Mouse (Mus musculus) neural tube, embryonic 11.5 days (tissue): ENCODE results near the gene Scn1b. TPM values are rescaled to one million over a fixed set of nuclear protein-coding genes. Genes with fewer than 3 reads are reported as not detected.
A peak's percentile ranks its signal among the peaks of the same experiment; 100 is the strongest.

Experiments
- ATAC-seq: fragments of 200-750 bp; cut with Nextera tagmentation; 2 replicates; pipeline ENCODE4 v1.8.0; 2017; ENCODE audit warnings: moderate number of reproducible peaks, mild to moderate bottlenecking, moderate TSS enrichment, moderate library complexity; ENCODE audit not compliant: insufficient read depth, low FRiP score, low TSS enrichment
- DNase-seq: peaks from one replicate; pipeline ENCODE4 v3.0.0-alpha.2; 2015; ENCODE audit warnings: low spot score
- H3K27ac ChIP-seq: fragments of 300-500 bp; sonication (generic); 2 replicates; pipeline ENCODE4 v1.5.1; 2014; ENCODE audit warnings: low read depth, mild to moderate bottlenecking, low read length
- H3K27me3 ChIP-seq: fragments of 300-500 bp; sonication (generic); 2 replicates; pipeline ENCODE4 v1.6.1; 2014; ENCODE audit warnings: mild to moderate bottlenecking, low read length, mixed read lengths; ENCODE audit not compliant: control insufficient read depth, insufficient read depth
- H3K36me3 ChIP-seq: fragments of 300-500 bp; sonication (generic); 2 replicates; pipeline ENCODE4 v1.6.1; 2014; ENCODE audit warnings: mild to moderate bottlenecking, low read length, moderate library complexity, mixed read lengths; ENCODE audit not compliant: control insufficient read depth, insufficient read depth
- H3K4me1 ChIP-seq: fragments of 300-500 bp; sonication (generic); 2 replicates; pipeline ENCODE4 v1.6.1; 2014; ENCODE audit warnings: low read length, mixed read lengths; ENCODE audit not compliant: control insufficient read depth, insufficient read depth
- H3K4me2 ChIP-seq: fragments of 300-500 bp; sonication (generic); 2 replicates; pipeline ENCODE4 v1.6.1; 2014; ENCODE audit warnings: low read depth, mild to moderate bottlenecking, moderate library complexity
- H3K4me3 ChIP-seq: fragments of 300-500 bp; sonication (generic); 2 replicates; pipeline ENCODE4 v1.5.1; 2014; ENCODE audit warnings: low read depth, low read length
- H3K9ac ChIP-seq: fragments of 300-500 bp; sonication (generic); 2 replicates; pipeline ENCODE4 v1.6.1; 2014; ENCODE audit warnings: mild to moderate bottlenecking, low read length
- H3K9me3 ChIP-seq: fragments of 300-500 bp; sonication (generic); 2 replicates; pipeline ENCODE4 v1.6.1; 2016; ENCODE audit warnings: low read length; ENCODE audit not compliant: control insufficient read depth
- WGBS: fragments of 180-500 bp; shearing (Covaris S2); extraction: QIAGEN DNeasy Blood & Tissue Kit; methylation state at CpG from one replicate; pipeline ENCODE4 v1.1.7; 2014; 5-methylcytosine and 5-hydroxymethylcytosine counted together
- polyA plus RNA-seq: library from polyadenylated mRNA; unstranded; fragments of >200 nt; fragmentation: Nextera tagmentation; extraction: Ambion mirVana; gene quantifications from 2 replicates; pipeline ENCODE4 v1.2.1, GENCODE M21; 2014

Gene Scn1b
- polyA plus RNA-seq, 1 experiment from 2014 or later, result 0.94 TPM

DNA sequence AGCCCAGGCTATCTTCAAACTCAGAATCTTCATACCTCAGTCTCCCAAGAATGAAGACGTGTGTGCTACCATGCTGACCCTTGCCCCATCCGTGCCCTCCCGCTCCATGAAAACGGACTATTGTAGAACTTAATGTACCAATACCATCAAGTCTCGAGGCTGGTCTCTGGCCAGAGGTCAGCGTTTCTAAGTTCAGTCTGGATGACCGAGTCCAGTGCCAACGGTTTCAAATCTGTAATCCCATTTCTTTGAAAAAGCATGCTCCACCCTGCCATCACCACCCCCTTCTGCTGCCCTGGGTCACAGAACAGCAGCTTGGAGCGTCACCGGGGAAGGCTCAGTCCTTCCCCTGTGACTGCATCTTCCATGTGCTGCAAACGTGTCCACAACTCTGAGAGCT is 19.0 kb downstream of the Scn1b start:
- H3K9me3 ChIP-seq, result no peaks in the 10 kb centered on the region
- no peaks in the 10 kb centered on the region for H3K36me3 ChIP-seq
- no peaks in the 10 kb centered on the region for H3K27me3 ChIP-seq
- no peak overlapping the region for H3K4me2 ChIP-seq
- ATAC-seq (no peak), DNase-seq (no peak)
- WGBS, result 87% methylated on average over 11 of the region's 11 CpGs
- no peak overlapping the region for H3K27ac ChIP-seq
- no peaks in the 10 kb centered on the region for H3K4me1 ChIP-seq
- H3K9ac ChIP-seq, result no peak overlapping the region
- no peak overlapping the region for H3K4me3 ChIP-seq

DNA sequence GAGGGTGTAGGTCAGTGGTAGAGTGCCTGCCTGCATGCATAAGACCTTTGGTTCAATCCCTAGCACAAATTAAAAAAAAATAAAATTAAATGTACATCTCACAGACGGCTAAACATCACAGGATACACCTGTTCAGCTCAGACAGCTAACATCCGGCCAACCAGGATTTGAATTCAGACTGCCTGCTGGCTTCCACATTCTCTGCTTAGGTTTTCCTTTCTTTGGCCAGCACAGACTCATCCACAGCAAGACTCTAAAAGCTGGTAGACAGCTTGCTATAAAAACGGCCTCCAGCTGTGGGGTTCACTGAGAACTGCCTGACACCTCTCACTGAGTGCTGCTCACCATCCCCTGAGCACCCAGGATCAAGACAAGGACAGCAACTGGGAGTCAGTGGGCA is 20.6 kb downstream of the Scn1b start:
- Histone ChIP-seq H3K9ac (no peak overlapping the region), H3K4me3 (no peak overlapping the region), H3K27me3 (no peaks in the 10 kb centered on the region), H3K4me2 (no peak overlapping the region), H3K9me3 (no peaks in the 10 kb centered on the region), H3K27ac (no peak overlapping the region), H3K4me1 (no peaks in the 10 kb centered on the region), H3K36me3 (no peaks in the 10 kb centered on the region)
- DNase-seq (no peak), ATAC-seq (no peak)
- WGBS, result 52% methylated on average over 3 of the region's 3 CpGs

DNA sequence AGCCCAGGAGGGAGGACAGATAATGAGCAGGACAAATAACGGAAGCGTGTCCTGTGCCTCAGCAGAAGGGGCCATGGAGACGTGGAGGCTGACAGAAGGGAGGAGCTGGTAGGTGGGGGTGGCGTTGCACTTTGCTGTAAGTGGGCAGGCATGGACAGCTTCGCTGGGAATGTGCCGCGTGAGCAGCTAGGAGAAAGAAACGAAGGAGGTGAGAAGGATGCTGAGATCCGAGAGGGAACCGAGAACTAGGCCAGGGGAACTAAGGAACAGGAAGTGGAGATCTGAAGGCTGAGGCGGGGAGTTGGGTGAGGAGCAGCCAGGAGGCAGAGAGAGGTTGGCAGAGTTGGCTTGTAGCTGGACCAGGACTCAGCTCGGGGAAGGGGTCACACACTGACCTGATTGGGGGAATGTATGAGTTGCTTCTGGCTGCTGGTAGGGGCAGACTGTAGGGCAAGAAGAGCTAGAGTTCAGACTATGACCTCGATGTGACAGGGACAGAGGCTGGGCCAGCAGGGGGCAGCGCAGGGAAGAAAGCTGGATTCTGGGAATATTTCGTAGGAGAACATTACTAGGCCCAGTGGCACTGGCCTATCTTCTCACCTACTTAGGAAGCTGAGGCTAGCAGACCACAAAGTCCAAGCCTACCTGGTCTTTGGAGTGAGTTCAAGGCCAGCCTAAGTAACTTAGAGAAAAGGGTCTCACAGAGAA is 21.6 kb downstream of the Scn1b start:
- peak; percentile 65 for DNase-seq
- no peaks in the 10 kb centered on the region for H3K4me1 ChIP-seq
- no peak for ATAC-seq

DNA sequence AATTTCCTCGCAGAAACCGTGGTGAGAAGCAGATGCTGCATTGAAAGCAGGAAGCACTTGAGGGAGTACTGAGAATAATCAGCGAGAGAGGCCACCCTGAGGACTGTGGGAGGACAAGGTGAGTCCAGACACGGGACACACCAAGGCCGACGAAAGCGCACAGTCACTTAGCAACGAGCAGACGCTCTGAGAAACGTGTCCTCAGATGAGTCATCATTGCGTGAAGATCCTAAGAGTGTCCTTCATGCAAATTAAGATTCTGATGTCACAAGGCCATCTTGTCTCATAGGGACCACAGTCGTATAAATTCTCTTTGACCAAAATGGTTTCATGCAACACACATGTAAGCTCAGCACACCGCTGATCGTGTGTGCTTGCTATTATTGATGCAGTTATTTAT is 26.0 kb downstream of the Scn1b start:
- ATAC-seq, result no peak

More for the DNA sequence above, 21.6 kb downstream of the Scn1b start:
- Histone ChIP-seq H3K36me3 (no peaks in the 10 kb centered on the region), H3K4me3 (no peak overlapping the region), H3K27ac (no peak overlapping the region), H3K9me3 (no peaks in the 10 kb centered on the region), H3K9ac (no peak overlapping the region), H3K27me3 (no peaks in the 10 kb centered on the region), H3K4me2 (no peak overlapping the region)
- WGBS, result 64% methylated on average over 15 of the region's 15 CpGs

DNA sequence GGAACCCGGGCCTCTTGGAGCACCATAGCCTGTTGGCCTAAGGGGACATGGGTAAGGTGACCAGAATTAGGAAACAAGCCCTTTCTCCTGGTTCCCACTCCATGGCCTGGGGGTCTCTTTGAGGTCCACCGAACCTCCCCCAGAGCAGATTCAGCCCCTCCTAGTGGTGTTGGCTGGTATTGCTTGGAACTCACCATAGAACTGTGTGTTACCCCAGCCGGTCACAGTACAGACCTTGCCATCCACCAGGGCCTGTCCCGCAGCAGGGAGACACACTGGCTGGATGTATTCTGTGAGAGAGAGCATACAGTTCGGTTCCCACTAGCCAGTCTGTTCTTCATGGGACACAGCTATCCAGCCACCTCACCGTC is 27.2 kb downstream of the Scn1b start:
- Histone ChIP-seq H3K4me1 (no peaks in the 10 kb centered on the region), H3K36me3 (no peaks in the 10 kb centered on the region), H3K4me2 (no peak overlapping the region), H3K27me3 (no peaks in the 10 kb centered on the region), H3K4me3 (no peak overlapping the region), H3K9ac (no peak overlapping the region), H3K9me3 (no peaks in the 10 kb centered on the region), H3K27ac (no peak overlapping the region)
- ATAC-seq (no peak), DNase-seq (no peak)
- WGBS, result 85% methylated on average over 6 of the region's 6 CpGs

More for the DNA sequence above, 26.0 kb downstream of the Scn1b start:
- no peak for DNase-seq
- Histone ChIP-seq H3K4me2 (no peak overlapping the region), H3K9ac (no peak overlapping the region), H3K4me3 (no peak overlapping the region), H3K9me3 (no peaks in the 10 kb centered on the region), H3K27ac (no peak overlapping the region), H3K4me1 (no peaks in the 10 kb centered on the region), H3K27me3 (no peaks in the 10 kb centered on the region), H3K36me3 (no peaks in the 10 kb centered on the region)
- 86% methylated on average over 14 of the region's 14 CpGs for WGBS

DNA sequence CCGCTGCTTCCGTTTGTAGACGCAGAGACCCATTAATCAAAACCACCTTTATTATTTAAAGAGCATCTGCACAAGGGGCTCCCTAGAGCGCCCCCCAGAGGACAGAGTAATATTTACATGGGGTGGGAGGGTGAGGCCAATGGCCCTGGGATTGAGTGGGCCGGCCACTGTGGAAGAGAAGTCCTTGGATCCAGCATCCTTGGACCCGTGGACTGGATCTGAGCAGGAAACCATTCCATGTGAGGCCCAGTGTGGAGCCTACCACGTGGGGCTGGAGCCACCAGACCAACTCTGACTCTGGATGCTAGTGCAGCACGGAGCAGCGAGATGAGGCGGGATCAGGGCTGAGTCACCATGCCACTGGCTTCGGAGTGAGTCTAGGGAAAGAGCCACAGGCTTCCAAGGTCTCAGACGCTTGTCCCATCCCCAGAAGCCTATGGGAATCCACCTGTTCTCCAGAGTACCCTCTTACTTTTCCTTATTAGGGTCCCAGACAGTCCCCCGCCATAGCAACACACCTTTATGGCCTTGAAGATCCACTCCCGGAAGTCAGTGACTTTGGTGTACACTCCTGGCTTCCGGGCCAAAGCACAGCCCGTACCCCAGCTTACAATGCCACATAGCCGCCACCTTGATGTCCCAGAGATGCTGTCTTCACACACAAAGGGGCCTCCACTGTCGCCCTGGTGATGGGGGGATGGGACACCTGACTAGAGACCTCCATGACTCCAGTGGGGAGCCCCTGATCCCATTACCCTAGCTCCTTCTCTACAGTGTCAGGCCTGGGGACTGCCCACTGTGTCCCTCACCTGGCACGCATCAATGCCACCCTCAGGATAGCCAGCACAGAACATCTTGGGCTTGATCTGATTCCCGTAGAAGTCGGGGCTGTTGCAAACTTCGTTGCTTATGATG is 27.8 kb downstream of the Scn1b start:
- Histone ChIP-seq H3K4me1 (no peaks in the 10 kb centered on the region), H3K9ac (no peak overlapping the region), H3K36me3 (no peaks in the 10 kb centered on the region), H3K4me3 (no peak overlapping the region), H3K9me3 (no peaks in the 10 kb centered on the region), H3K27me3 (no peaks in the 10 kb centered on the region), H3K27ac (no peak overlapping the region), H3K4me2 (no peak overlapping the region)
- WGBS, result 80% methylated on average over 22 of the region's 22 CpGs
- peak; percentile 14 for DNase-seq
- ATAC-seq, result no peak

DNA sequence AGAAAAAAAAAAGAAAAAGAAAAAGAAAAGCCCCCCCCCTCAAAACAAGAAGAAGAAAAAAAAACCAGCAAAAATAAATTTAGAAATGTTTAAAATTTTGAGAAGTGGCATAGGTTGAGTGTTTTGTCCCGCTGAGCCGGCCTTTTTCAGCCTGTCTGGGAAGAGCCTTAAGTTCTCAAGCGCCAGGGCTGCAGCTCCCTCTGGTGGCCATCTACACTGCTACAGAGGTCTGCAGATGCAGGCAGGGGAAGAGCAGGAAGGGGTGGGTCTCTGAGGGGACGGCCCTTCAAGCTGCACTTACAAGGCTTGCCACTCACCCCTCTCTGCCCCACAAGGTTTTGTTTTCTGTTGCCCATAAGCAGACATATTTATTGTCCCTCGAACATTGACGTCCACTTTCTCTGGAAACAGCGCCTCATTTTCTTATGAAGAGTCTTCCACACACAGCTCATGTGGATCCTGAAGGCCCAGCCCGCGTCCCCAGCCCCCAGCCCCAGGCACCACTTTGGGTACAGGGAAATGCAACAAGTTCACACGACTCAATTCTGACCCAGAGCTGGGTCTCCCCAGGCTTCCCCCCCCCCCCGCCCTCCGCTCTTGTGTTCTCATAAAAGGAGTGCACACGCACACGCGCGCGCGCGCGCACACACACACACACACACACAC is 29.1 kb downstream of the Scn1b start:
- ATAC-seq (peak; percentile 91), DNase-seq (peak; percentile 92)
- H3K27ac ChIP-seq, result no peak overlapping the region
- peak overlapping the region; percentile 29; the same call in 1 of the 2 replicates for H3K4me2 ChIP-seq
- no peaks in the 10 kb centered on the region for H3K36me3 ChIP-seq
- no peaks in the 10 kb centered on the region for H3K27me3 ChIP-seq
- WGBS, result 19% methylated on average over 11 of the region's 20 CpGs
- 0 out of 2 replicates have a peak overlapping the region, but pooled peaks have one; percentile 1 for H3K4me3 ChIP-seq
- no peaks in the 10 kb centered on the region for H3K9me3 ChIP-seq
- no peaks in the 10 kb centered on the region for H3K4me1 ChIP-seq
- H3K9ac ChIP-seq, result no peak overlapping the region

DNA sequence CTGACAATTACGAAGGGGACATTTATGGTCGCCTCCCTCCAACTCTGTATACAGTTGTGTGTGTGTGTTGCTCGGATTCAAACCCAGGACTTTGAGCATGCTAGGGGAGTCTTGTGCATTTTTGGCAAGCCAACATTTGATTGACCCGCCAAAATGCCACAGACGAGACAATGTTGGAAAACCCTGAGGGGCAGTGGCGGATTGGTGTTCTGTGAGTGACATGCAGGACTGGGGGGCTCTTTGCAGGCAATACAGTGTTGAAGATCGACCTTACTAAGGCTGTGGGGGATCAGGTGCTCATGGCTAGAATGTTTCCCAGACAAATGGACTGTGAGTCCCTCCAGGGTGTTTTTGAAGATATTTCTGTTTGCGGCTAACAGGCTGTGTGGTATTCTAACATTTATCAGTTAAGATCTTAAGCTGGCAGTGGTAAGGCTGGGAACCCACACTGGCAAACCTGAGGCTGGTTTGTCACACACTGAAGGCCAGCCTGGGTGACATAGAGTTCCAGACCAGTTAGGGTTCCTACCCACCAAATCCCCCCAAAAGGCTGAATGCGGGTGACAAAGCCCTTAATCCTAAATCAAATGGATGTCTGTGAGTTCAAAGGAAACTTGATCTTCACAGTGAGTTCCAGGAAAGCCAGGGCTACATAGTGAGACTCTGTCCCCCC is 29.8 kb downstream of the Scn1b start:
- Histone ChIP-seq H3K36me3 (no peaks in the 10 kb centered on the region), H3K9ac (no peak overlapping the region), H3K27me3 (no peaks in the 10 kb centered on the region), H3K4me2 (no peak overlapping the region), H3K4me1 (no peaks in the 10 kb centered on the region), H3K4me3 (no peak overlapping the region), H3K27ac (no peak overlapping the region), H3K9me3 (no peaks in the 10 kb centered on the region)
- DNase-seq (no peak), ATAC-seq (no peak)
- WGBS, result 72% methylated on average over 9 of the region's 9 CpGs
